Mouse (Mus musculus): Measurements from ENCODE around the gene Satb1. TPM values are rescaled to one million over a fixed set of nuclear protein-coding genes. Genes with fewer than 3 reads are reported as not detected.
A peak's percentile ranks its signal among the peaks of the same experiment; 100 is the strongest.

The Satb1 gene
- polyA plus RNA-seq, 1 experiment from 2014 or later, result 18.0 TPM

DNA sequence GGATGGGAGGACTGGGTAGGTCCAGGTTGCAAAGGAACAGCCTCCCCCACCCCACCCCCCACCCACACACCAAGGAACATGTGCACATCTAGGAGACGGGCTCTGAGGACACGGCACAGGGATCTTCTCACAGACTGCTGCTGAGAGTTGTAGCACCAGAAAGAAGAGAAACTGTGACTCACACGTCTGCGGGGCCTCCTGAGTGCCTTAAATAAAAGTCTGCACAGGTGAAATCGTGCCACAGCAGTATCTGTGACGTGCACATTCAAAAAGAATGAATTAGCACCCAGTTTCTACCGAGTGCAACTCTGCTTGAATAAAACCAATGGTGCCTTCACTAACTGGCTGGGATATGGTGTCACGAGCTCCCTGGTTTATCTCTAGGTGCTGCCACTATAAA lies 69.5 kb downstream of the Satb1 start:
- Histone ChIP-seq H3K9ac (no peak overlapping the region), H3K9me3 (no peaks in the 10 kb centered on the region), H3K4me2 (no peak overlapping the region), H3K36me3 (no peaks in the 10 kb centered on the region), H3K27ac (no peak overlapping the region), H3K27me3 (peaks cover 18% of the 10 kb centered on the region), H3K4me1 (peaks cover 13% of the 10 kb centered on the region), H3K4me3 (no peak overlapping the region)
- ATAC-seq (ENCODE audit: insufficient number of reproducible peaks, insufficient read depth, low FRiP score, low TSS enrichment, low read depth), result no peak
- 88% methylated on average over 8 of the region's 8 CpGs for WGBS

DNA sequence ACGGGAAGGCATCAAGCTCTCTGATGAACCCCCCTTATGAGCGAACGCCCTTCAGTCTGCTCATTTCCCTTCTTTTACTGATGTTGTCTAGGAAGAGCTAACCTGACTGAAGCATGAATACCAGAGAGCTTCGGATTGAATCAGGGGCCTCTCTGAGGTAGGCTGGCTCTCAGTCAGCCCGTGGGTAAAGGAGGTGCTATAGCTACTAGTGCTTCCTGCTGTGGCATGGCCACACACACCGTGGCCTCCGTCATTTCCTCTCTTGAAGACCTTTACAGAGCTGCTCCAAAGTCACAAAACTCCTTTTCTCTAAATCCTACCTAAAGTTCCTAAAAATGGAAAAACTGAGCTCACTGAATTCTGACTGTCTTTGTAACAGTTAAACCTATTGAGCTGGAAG lies 70.6 kb downstream of the Satb1 start:
- ATAC-seq (ENCODE audit: insufficient number of reproducible peaks, insufficient read depth, low FRiP score, low TSS enrichment, low read depth), result no peak
- Histone ChIP-seq H3K36me3 (no peaks in the 10 kb centered on the region), H3K9ac (no peak overlapping the region), H3K9me3 (no peaks in the 10 kb centered on the region), H3K27me3 (peaks cover 28% of the 10 kb centered on the region), H3K4me3 (no peak overlapping the region), H3K4me1 (peaks cover 13% of the 10 kb centered on the region), H3K27ac (no peak overlapping the region), H3K4me2 (no peak overlapping the region)
- WGBS, result 79% methylated on average over 7 of the region's 7 CpGs

- ATAC-seq (ENCODE audit: insufficient number of reproducible peaks, insufficient read depth, low FRiP score, low TSS enrichment, low read depth), result no peak
- H3K4me2 ChIP-seq, result peak overlapping the region; percentile 55
- no peaks in the 10 kb centered on the region for H3K9me3 ChIP-seq
- peaks cover 33% of the 10 kb centered on the region for H3K27me3 ChIP-seq
- H3K36me3 ChIP-seq, result no peaks in the 10 kb centered on the region
- H3K9ac ChIP-seq, result no peak overlapping the region
- peaks cover 13% of the 10 kb centered on the region for H3K4me1 ChIP-seq
- no peak overlapping the region for H3K4me3 ChIP-seq
- no peak overlapping the region for H3K27ac ChIP-seq
- 61% methylated on average over 17 of the region's 17 CpGs for WGBS
Measured at GRCm38 (mm10) chr17:51760997-51761655, 72.0 kb downstream of the Satb1 start.

- H3K4me3 ChIP-seq, result peak overlapping the region; percentile 13; the same call in 1 of the 2 replicates
Measured at GRCm38 (mm10) chr17:51760251-51760887, 72.7 kb downstream of the Satb1 start.

GRCm38 (mm10) chr17:51759509-51759908 lies 73.6 kb downstream of the Satb1 start:
- Histone ChIP-seq H3K36me3 (no peaks in the 10 kb centered on the region), H3K27me3 (peaks cover 33% of the 10 kb centered on the region), H3K9me3 (no peaks in the 10 kb centered on the region), H3K4me1 (peaks cover 13% of the 10 kb centered on the region), H3K4me3 (no peak overlapping the region), H3K4me2 (no peak overlapping the region), H3K9ac (no peak overlapping the region), H3K27ac (no peak overlapping the region)
- no peak for ATAC-seq (ENCODE audit: insufficient number of reproducible peaks, insufficient read depth, low FRiP score, low TSS enrichment, low read depth)
- WGBS, result 48% methylated on average over 4 of the region's 4 CpGs

More at GRCm38 (mm10) chr17:51760251-51760887, 72.7 kb downstream of the Satb1 start:
- Histone ChIP-seq H3K27me3 (peaks cover 33% of the 10 kb centered on the region), H3K4me2 (peak overlapping the region; percentile 55), H3K27ac (no peak overlapping the region), H3K9ac (no peak overlapping the region), H3K4me1 (peaks cover 13% of the 10 kb centered on the region), H3K9me3 (no peaks in the 10 kb centered on the region), H3K36me3 (no peaks in the 10 kb centered on the region)
- no peak for ATAC-seq (ENCODE audit: insufficient number of reproducible peaks, insufficient read depth, low FRiP score, low TSS enrichment, low read depth)
- WGBS, result 20% methylated on average over 17 of the region's 17 CpGs

- no peak overlapping the region for H3K9ac ChIP-seq
- H3K4me3 ChIP-seq, result no peak overlapping the region
- H3K36me3 ChIP-seq, result no peaks in the 10 kb centered on the region
- ATAC-seq (ENCODE audit: insufficient number of reproducible peaks, insufficient read depth, low FRiP score, low TSS enrichment, low read depth), result no peak
- 76% methylated on average over 4 of the region's 4 CpGs for WGBS
- H3K9me3 ChIP-seq, result no peaks in the 10 kb centered on the region
- H3K4me1 ChIP-seq, result no peaks in the 10 kb centered on the region
- no peak overlapping the region for H3K27ac ChIP-seq
- no peak overlapping the region for H3K4me2 ChIP-seq
- H3K27me3 ChIP-seq, result 0 out of 2 replicates have a peak, but pooled peaks cover 5% of the 10 kb centered on the region
Measured at GRCm38 (mm10) chr17:51752142-51752541, 80.9 kb downstream of the Satb1 start.

GRCm38 (mm10) chr17:51747204-51747603 lies 85.9 kb downstream of the Satb1 start:
- Histone ChIP-seq H3K27me3 (0 out of 2 replicates have a peak, but pooled peaks cover 3% of the 10 kb centered on the region), H3K4me3 (no peak overlapping the region), H3K36me3 (no peaks in the 10 kb centered on the region; the same call in 1 of the 2 replicates), H3K4me2 (no peak overlapping the region), H3K9me3 (no peaks in the 10 kb centered on the region), H3K4me1 (peaks cover 27% of the 10 kb centered on the region), H3K9ac (no peak overlapping the region), H3K27ac (no peak overlapping the region)
- 58% methylated on average over 9 of the region's 9 CpGs for WGBS
- ATAC-seq (ENCODE audit: insufficient number of reproducible peaks, insufficient read depth, low FRiP score, low TSS enrichment, low read depth), result no peak

- Histone ChIP-seq H3K36me3 (peaks cover 8% of the 10 kb centered on the region; the same call in 1 of the 2 replicates), H3K4me3 (no peak overlapping the region), H3K27ac (no peak overlapping the region), H3K9me3 (no peaks in the 10 kb centered on the region), H3K9ac (no peak overlapping the region), H3K4me1 (peaks cover 47% of the 10 kb centered on the region), H3K4me2 (no peak overlapping the region), H3K27me3 (no peaks in the 10 kb centered on the region)
- no peak for ATAC-seq (ENCODE audit: insufficient number of reproducible peaks, insufficient read depth, low FRiP score, low TSS enrichment, low read depth)
- 74% methylated on average over 10 of the region's 10 CpGs for WGBS
Measured at GRCm38 (mm10) chr17:51742502-51742901, 90.6 kb downstream of the Satb1 start.

- Histone ChIP-seq H3K4me2 (no peak overlapping the region), H3K27me3 (no peaks in the 10 kb centered on the region), H3K9me3 (no peaks in the 10 kb centered on the region), H3K9ac (no peak overlapping the region), H3K36me3 (peaks cover 8% of the 10 kb centered on the region; the same call in 1 of the 2 replicates), H3K4me3 (no peak overlapping the region), H3K4me1 (peaks cover 42% of the 10 kb centered on the region), H3K27ac (no peak overlapping the region)
- 83% methylated on average over 10 of the region's 10 CpGs for WGBS
- no peak for ATAC-seq (ENCODE audit: insufficient number of reproducible peaks, insufficient read depth, low FRiP score, low TSS enrichment, low read depth)
Measured at GRCm38 (mm10) chr17:51741126-51741525, 92.0 kb downstream of the Satb1 start.

GRCm38 (mm10) chr17:51740246-51740645 lies 92.8 kb downstream of the Satb1 start:
- 0 out of 2 replicates have a peak, but pooled peaks have one; percentile 17 for ATAC-seq (ENCODE audit: insufficient number of reproducible peaks, insufficient read depth, low FRiP score, low TSS enrichment, low read depth)
- 67% methylated on average over 15 of the region's 15 CpGs for WGBS
- peak overlapping the region; percentile 27; the same call in 1 of the 2 replicates for H3K4me2 ChIP-seq

GRCm38 (mm10) chr17:51724486-51724885 lies 108.6 kb downstream of the Satb1 start:
- Histone ChIP-seq H3K9me3 (no peaks in the 10 kb centered on the region), H3K4me3 (no peak overlapping the region), H3K4me2 (no peak overlapping the region), H3K36me3 (no peaks in the 10 kb centered on the region), H3K27ac (no peak overlapping the region), H3K4me1 (no peaks in the 10 kb centered on the region), H3K9ac (no peak overlapping the region), H3K27me3 (no peaks in the 10 kb centered on the region)
- ATAC-seq (ENCODE audit: insufficient number of reproducible peaks, insufficient read depth, low FRiP score, low TSS enrichment, low read depth), result no peak
- 79% methylated on average over 2 of the region's 2 CpGs for WGBS

More at GRCm38 (mm10) chr17:51740246-51740645, 92.8 kb downstream of the Satb1 start:
- no peaks in the 10 kb centered on the region for H3K27me3 ChIP-seq
- peaks cover 8% of the 10 kb centered on the region; the same call in 1 of the 2 replicates for H3K36me3 ChIP-seq
- H3K4me3 ChIP-seq, result no peak overlapping the region
- H3K9me3 ChIP-seq, result no peaks in the 10 kb centered on the region
- no peak overlapping the region for H3K9ac ChIP-seq
- 0 out of 2 replicates have a peak overlapping the region, but pooled peaks have one; percentile 7 for H3K27ac ChIP-seq
- H3K4me1 ChIP-seq, result peaks cover 37% of the 10 kb centered on the region

GRCm38 (mm10) chr17:51695711-51696110 lies 137.4 kb downstream of the Satb1 start:
- no peak overlapping the region for H3K4me3 ChIP-seq
- H3K4me2 ChIP-seq, result no peak overlapping the region
- H3K9me3 ChIP-seq, result no peaks in the 10 kb centered on the region
- 68% methylated on average over 6 of the region's 6 CpGs for WGBS
- H3K4me1 ChIP-seq, result 0 out of 2 replicates have a peak, but pooled peaks cover 2% of the 10 kb centered on the region
- no peaks in the 10 kb centered on the region for H3K36me3 ChIP-seq
- H3K27ac ChIP-seq, result no peak overlapping the region
- no peaks in the 10 kb centered on the region for H3K27me3 ChIP-seq
- no peak for ATAC-seq (ENCODE audit: insufficient number of reproducible peaks, insufficient read depth, low FRiP score, low TSS enrichment, low read depth)
- no peak overlapping the region for H3K9ac ChIP-seq
